Mouse (Mus musculus) lung, postnatal 0 days (tissue): Measurements from ENCODE around the gene Galnt7. TPM values are rescaled to one million over a fixed set of nuclear protein-coding genes. Genes with fewer than 3 reads are reported as not detected.

Experiments used
- ATAC-seq: fragments of 200-750 bp; cut with Nextera tagmentation; 2 replicates; pipeline ENCODE4 v1.8.0; 2017; ENCODE audit warnings: moderate library complexity
- DNase-seq: peaks from one replicate; pipeline ENCODE4 v3.0.0-alpha.2; 2016; ENCODE audit warnings: low spot score
- H3K27ac ChIP-seq: fragments of 300-500 bp; sonication (generic); 2 replicates; pipeline ENCODE4 v1.5.1; 2014; ENCODE audit warnings: antibody characterized with exemption, mild to moderate bottlenecking, low read length, mixed read lengths
- H3K27me3 ChIP-seq: fragments of 300-500 bp; sonication (generic); replicated peaks from 2 replicates; pipeline ENCODE4 v1.6.1; 2014; ENCODE audit warnings: low read length, mixed read lengths; ENCODE audit not compliant: insufficient read depth
- H3K36me3 ChIP-seq: fragments of 300-500 bp; sonication (generic); 2 replicates; pipeline ENCODE4 v1.6.1; 2014; ENCODE audit warnings: low read length, mixed read lengths; ENCODE audit not compliant: insufficient read depth
- H3K4me1 ChIP-seq: fragments of 300-500 bp; sonication (generic); 2 replicates; pipeline ENCODE4 v1.6.1; 2014; ENCODE audit warnings: antibody characterized with exemption, low read depth, low read length, mixed read lengths; ENCODE audit not compliant: insufficient read depth
- H3K4me2 ChIP-seq: fragments of 300-500 bp; sonication (generic); replicated peaks from 2 replicates; pipeline ENCODE4 v1.6.1; 2014; ENCODE audit warnings: low read depth, mild to moderate bottlenecking, low read length, moderate library complexity, mixed read lengths
- H3K4me3 ChIP-seq: fragments of 300-500 bp; sonication (generic); 2 replicates; pipeline ENCODE4 v1.5.1; 2014; ENCODE audit warnings: low read depth, low read length
- H3K9ac ChIP-seq: fragments of 300-500 bp; sonication (generic); replicated peaks from 2 replicates; pipeline ENCODE4 v1.6.1; 2014; ENCODE audit warnings: low read depth, mild to moderate bottlenecking
- H3K9me3 ChIP-seq: fragments of 300-500 bp; sonication (generic); 2 replicates; pipeline ENCODE4 v1.6.1; 2016; ENCODE audit warnings: low read length, mixed read lengths
- CTCF ChIP-seq: IDR thresholded peaks from 2 replicates; pipeline ENCODE4 v1.5.1; 2016; ENCODE audit warnings: antibody characterized with exemption, mild to moderate bottlenecking
- EP300 ChIP-seq: IDR thresholded peaks from 2 replicates; pipeline ENCODE4 v1.6.1; 2016; ENCODE audit warnings: antibody characterized with exemption, mild to moderate bottlenecking, control low read depth
- WGBS: fragments of 180-500 bp; shearing (Covaris S2); extraction: QIAGEN DNeasy Blood & Tissue Kit; methylation state at CpG from one replicate; pipeline ENCODE4 v1.1.7; 2014; 5-methylcytosine and 5-hydroxymethylcytosine counted together
- polyA plus RNA-seq: library from polyadenylated mRNA; unstranded; fragments of >200 nt; fragmentation: Nextera tagmentation; extraction: Ambion mirVana; gene quantifications from 2 replicates; pipeline ENCODE4 v1.2.1, GENCODE M21; 2015

Gene Galnt7
- polyA plus RNA-seq, 1 experiment from 2014 or later, result 5.0 TPM

DNA sequence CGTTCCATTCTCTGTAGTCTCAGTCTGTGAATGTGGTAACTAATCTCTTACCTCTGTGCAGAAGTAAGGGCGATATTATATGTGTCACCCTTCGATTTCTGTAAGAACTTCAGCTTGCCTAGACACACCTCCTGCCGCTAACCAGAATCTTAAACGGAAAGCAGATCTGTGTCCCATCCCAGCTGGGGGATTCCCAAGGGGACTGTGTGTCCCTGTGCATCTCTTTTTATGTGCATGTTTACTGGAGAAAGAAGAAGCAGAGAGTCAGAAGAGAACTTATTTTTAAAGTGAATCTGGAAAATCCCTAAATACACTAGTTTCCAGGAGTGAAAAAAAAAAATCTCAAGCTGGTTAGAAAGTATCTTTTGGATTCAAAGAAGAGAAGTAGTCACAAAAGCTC lies 75.5 kb downstream of the Galnt7 start:
- Histone ChIP-seq H3K4me2 (no peak overlapping the region), H3K36me3 (no peaks in the 10 kb centered on the region), H3K9me3 (no peaks in the 10 kb centered on the region), H3K27ac (no peak overlapping the region), H3K4me1 (0 out of 2 replicates have a peak, but pooled peaks cover 3% of the 10 kb centered on the region), H3K9ac (no peak overlapping the region), H3K4me3 (no peak overlapping the region), H3K27me3 (no peaks in the 10 kb centered on the region)
- TF ChIP-seq EP300 (no peak), CTCF (no peak)
- no peak for ATAC-seq
- 87% methylated on average over 5 of the region's 5 CpGs for WGBS
- no peak for DNase-seq

- H3K27ac ChIP-seq, result no peak overlapping the region
- 0 out of 2 replicates have a peak, but pooled peaks cover 3% of the 10 kb centered on the region for H3K4me1 ChIP-seq
- 22% methylated on average over 7 of the region's 7 CpGs for WGBS
- no peak overlapping the region for H3K9ac ChIP-seq
- no peak overlapping the region for H3K4me3 ChIP-seq
- DNase-seq (peak; percentile 79), ATAC-seq (peak; percentile 85)
- TF ChIP-seq CTCF (peak; percentile 45), EP300 (no peak)
- H3K9me3 ChIP-seq, result no peaks in the 10 kb centered on the region
- H3K36me3 ChIP-seq, result no peaks in the 10 kb centered on the region
- no peaks in the 10 kb centered on the region for H3K27me3 ChIP-seq
- no peak overlapping the region for H3K4me2 ChIP-seq
Measured at GRCm38 (mm10) chr8:57576238-57576637, 76.6 kb downstream of the Galnt7 start.

GRCm38 (mm10) chr8:57575336-57575735 lies 77.5 kb downstream of the Galnt7 start:
- whole genome bisulfite sequencing, result 90% methylated on average over 9 of the region's 9 CpGs
- H3K27me3 ChIP-seq, result no peaks in the 10 kb centered on the region
- H3K9me3 ChIP-seq, result no peaks in the 10 kb centered on the region
- no peak overlapping the region for H3K9ac ChIP-seq
- H3K4me3 ChIP-seq, result no peak overlapping the region
- ATAC-seq, result no peak
- TF ChIP-seq CTCF, result no peak
- no peak for TF ChIP-seq EP300
- H3K4me1 ChIP-seq, result 0 out of 2 replicates have a peak, but pooled peaks cover 3% of the 10 kb centered on the region
- H3K36me3 ChIP-seq, result no peaks in the 10 kb centered on the region
- no peak overlapping the region for H3K4me2 ChIP-seq
- no peak overlapping the region for H3K27ac ChIP-seq
- DNase-seq, result no peak

DNA sequence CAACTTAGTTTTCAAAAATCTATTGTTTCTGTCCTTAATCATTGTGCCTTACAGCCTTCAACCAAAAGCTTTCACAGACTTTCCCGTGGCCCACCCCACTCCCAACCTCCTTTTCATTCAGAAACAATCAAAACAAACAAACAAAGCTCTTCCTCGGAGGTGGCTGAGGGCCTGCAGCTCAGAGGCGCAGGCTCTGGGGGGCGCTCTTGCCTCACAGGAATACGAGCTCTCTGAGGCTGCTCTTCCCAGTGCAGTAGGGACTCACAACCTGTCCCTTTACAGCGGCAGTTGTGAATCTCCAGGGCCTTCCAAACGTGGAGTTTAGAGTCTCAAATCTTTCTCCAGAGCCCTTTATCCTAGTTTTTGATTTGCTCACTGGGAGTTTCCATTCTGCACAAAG lies 78.4 kb downstream of the Galnt7 start:
- peak; percentile 70 for ATAC-seq
- Histone ChIP-seq H3K4me3 (no peak overlapping the region), H3K36me3 (no peaks in the 10 kb centered on the region), H3K9ac (no peak overlapping the region), H3K9me3 (no peaks in the 10 kb centered on the region), H3K4me1 (0 out of 2 replicates have a peak, but pooled peaks cover 3% of the 10 kb centered on the region), H3K27me3 (no peaks in the 10 kb centered on the region), H3K27ac (no peak overlapping the region), H3K4me2 (no peak overlapping the region)
- 12% methylated on average over 7 of the region's 7 CpGs for WGBS
- DNase-seq, result peak; percentile 74
- TF ChIP-seq CTCF (peak; percentile 94), EP300 (no peak)

DNA sequence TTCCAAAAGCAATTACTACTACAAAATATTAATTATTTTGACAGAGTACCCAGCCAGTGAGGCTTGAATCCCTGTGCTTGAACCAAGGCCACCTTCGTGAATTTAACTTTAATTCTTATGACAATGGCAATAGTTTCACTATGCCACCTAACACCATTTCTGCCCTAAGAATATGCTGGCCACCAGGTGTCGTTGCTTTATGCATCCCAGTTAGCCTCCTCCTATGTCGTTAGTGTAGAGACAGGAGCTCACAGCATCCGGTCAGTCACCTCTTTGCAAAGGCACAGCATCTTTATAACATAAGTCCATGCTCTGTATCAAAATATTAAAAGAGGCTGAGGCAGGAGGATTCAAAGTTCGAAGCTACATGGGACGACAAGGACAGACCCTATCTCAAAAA lies 79.0 kb downstream of the Galnt7 start:
- ATAC-seq (no peak), DNase-seq (no peak)
- Histone ChIP-seq H3K4me2 (no peak overlapping the region), H3K9ac (no peak overlapping the region), H3K27me3 (no peaks in the 10 kb centered on the region), H3K27ac (no peak overlapping the region), H3K36me3 (no peaks in the 10 kb centered on the region), H3K9me3 (no peaks in the 10 kb centered on the region), H3K4me1 (0 out of 2 replicates have a peak, but pooled peaks cover 3% of the 10 kb centered on the region), H3K4me3 (no peak overlapping the region)
- TF ChIP-seq CTCF (peak; percentile 31; the same call in 1 of the 2 replicates), EP300 (no peak)
- WGBS, result 81% methylated on average over 6 of the region's 6 CpGs

DNA sequence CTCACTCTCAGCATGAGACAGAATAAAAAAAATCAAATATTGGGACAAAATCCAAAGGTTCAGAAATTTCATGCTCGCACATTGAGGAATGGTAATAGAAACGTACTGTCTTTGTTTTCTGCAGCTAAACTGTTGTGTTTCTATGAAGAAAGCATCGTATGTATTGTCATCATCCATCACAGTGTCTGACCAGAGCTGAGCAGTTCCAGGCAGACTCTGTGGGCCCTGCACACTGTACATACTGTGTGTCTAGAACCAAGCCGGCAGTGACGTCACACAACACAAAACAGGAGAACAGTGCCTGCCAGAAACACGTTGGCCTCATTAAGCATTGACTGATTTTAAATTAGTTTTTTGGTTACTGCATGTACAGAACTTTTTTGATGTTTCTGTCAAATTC lies 82.9 kb downstream of the Galnt7 start:
- no peak overlapping the region for H3K4me2 ChIP-seq
- no peak overlapping the region for H3K27ac ChIP-seq
- TF ChIP-seq EP300 (no peak), CTCF (no peak)
- H3K9me3 ChIP-seq, result no peaks in the 10 kb centered on the region
- DNase-seq (no peak), ATAC-seq (peak; percentile 28; the same call in 1 of the 2 replicates)
- H3K4me3 ChIP-seq, result no peak overlapping the region
- WGBS, result 68% methylated on average over 6 of the region's 6 CpGs
- H3K9ac ChIP-seq, result no peak overlapping the region
- H3K27me3 ChIP-seq, result no peaks in the 10 kb centered on the region
- H3K4me1 ChIP-seq, result no peaks in the 10 kb centered on the region
- no peaks in the 10 kb centered on the region for H3K36me3 ChIP-seq

- TF ChIP-seq EP300 (no peak), CTCF (peak; percentile 57)
- no peak overlapping the region for H3K4me2 ChIP-seq
Measured at GRCm38 (mm10) chr8:57569400-57569795, 83.4 kb downstream of the Galnt7 start.

More at GRCm38 (mm10) chr8:57569400-57569795, 83.4 kb downstream of the Galnt7 start:
- no peak overlapping the region for H3K4me3 ChIP-seq
- H3K36me3 ChIP-seq, result no peaks in the 10 kb centered on the region
- 45% methylated on average over 11 of the region's 11 CpGs for WGBS
- no peak overlapping the region for H3K27ac ChIP-seq
- H3K9me3 ChIP-seq, result no peaks in the 10 kb centered on the region
- no peaks in the 10 kb centered on the region for H3K4me1 ChIP-seq
- ATAC-seq (no peak), DNase-seq (peak; percentile 22)
- H3K9ac ChIP-seq, result no peak overlapping the region
- H3K27me3 ChIP-seq, result no peaks in the 10 kb centered on the region
